13 mouse cellular contexts compared by ENCODE assay signal in the genomic region with DNA sequence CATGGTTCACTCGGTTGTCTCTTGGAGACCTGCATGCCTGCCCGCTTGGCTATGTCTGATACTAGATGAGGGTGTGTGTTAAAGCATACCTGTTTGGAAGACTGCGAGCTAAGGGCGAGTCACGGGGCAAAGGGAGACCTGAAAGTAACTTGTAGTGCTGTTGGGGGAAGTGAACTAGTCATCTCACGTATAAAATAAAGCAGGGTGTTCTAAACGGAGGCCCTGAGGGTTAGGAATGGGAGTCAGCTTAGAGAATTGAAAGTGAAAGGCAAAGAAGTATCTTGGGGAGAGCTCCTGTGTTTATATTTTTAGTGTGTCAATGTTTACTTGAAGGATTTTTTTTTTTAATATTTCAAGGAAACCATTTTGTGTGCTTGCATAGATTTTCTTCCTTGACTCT. TPM values are rescaled to one million over a fixed set of nuclear protein-coding genes. Genes with fewer than 3 reads are reported as not detected.
DNase-seq lines count a peak whose midpoint lies in the region; ATAC-seq and TF ChIP-seq lines count a peak whose summit lies in the region.
"Had no signal": no experiment of that assay in that cellular context is flagged by ENCODE, and none has a peak within 500 bp of the region (broad histone marks: within the 10 kb centered on the region; RNA-seq: fewer than 3 reads in every experiment).

No protein-coding gene starts in this region.

- H3K27ac ChIP-seq in kidney, adult 2 months (ENCODE audit: insufficient read depth, low read depth, low read length) = peak overlapping the region; percentile 19; the same call in 1 of the 2 replicates
- H3K27ac ChIP-seq: embryonic facial prominence, embryonic 10.5 days; midbrain, embryonic 13.5 days had no signal

- no peak for TF ChIP-seq POLR2A in kidney, adult 2 months (IDR thresholded peaks at IDR 0.05; ENCODE audit: low read depth, low read length)

- TF ChIP-seq CTCF in kidney, adult 2 months (conservative IDR thresholded peaks at IDR 0.05; ENCODE audit: insufficient read depth, insufficient read length, low read depth, low read length) = no peak

- no peaks in the 10 kb centered on the region for H3K36me3 ChIP-seq in kidney, adult 2 months (ENCODE audit: control insufficient read depth, insufficient read depth, low read length)
- H3K36me3 ChIP-seq: midbrain, embryonic 13.5 days had no signal

- peaks cover 54% of the 10 kb centered on the region for H3K4me1 ChIP-seq in kidney, adult 2 months (ENCODE audit: control insufficient read depth, insufficient read depth, low read length)

- WGBS in kidney, adult 2 months = 37% methylated on average over 7 of the region's 7 CpGs

- H3K4me3 ChIP-seq in kidney, adult 2 months (ENCODE audit: insufficient read depth, low read depth, low read length) = no peak overlapping the region
- H3K4me3 ChIP-seq: embryonic facial prominence, embryonic 10.5 days; midbrain, embryonic 13.5 days had no signal

- DNase-seq in kidney, adult 2 months = peak; percentile 36
- no peak for DNase-seq in kidney, postnatal 14 days
- peak; percentile 25 for DNase-seq in CD4-positive, CD25-positive, alpha-beta regulatory T cell, adult 2 months (ENCODE audit: low read depth, low spot score)
- no peak for DNase-seq in cerebellum, adult 8-10 months
- DNase-seq in Muller cell, postnatal 12 days (ENCODE audit: inconsistent ontology term) = no peak
- DNase-seq in layer of hippocampus, postnatal 36 days = no peak
- DNase-seq: cerebellum, adult 9-10 months; kidney, postnatal 36 days; thymus, postnatal 4 days had no signal

- H3K27me3 ChIP-seq in kidney, adult 2 months (replicated peaks; ENCODE audit: control insufficient read depth, insufficient read depth, low read length) = no peaks in the 10 kb centered on the region
- H3K27me3 ChIP-seq: midbrain, embryonic 13.5 days had no signal

- ATAC-seq in inflammation-experienced regulatory T-cells, adult 6 months = peak; percentile 54
- 0 out of 2 replicates have a peak, but pooled peaks have one; percentile 45 for ATAC-seq in monocyte, adult 5-6 weeks (replicated peaks; ENCODE audit: insufficient number of reproducible peaks, low FRiP score, low TSS enrichment, poor library complexity, severe bottlenecking)
- ATAC-seq: midbrain, embryonic 13.5 days had no signal

RNA-seq across cellular contexts. Expression of a gene that starts 8.2 kb away (rescaled TPM):
- polyA plus RNA-seq in kidney, adult 2 months (2012; rRNA removed) = 17.7 and 20.5 TPM in 2 replicates
- polyA plus RNA-seq in inflammation-experienced regulatory T-cells, adult 6 months (2017; shearing (Covaris generic)) = 10 to 100 TPM; 20.6 to 36.6 (median 30.0) TPM
- total RNA-seq in monocyte, adult 5-6 weeks (2017) = 60.3 to 91.9 TPM (median 84.4 TPM) in 3 replicates
- total RNA-seq in layer of hippocampus, postnatal 36 days (2021) = 100 to 1,000 TPM; 103 to 118 TPM

Comparison
In these comparisons a context has a peak if more than half of its experiments do, and no peak if none do; other contexts are left out.
1. DNase-seq: peak in kidney, adult 2 months (single experiment) and CD4-positive, CD25-positive, alpha-beta regulatory T cell, adult 2 months (single experiment); none in kidney, postnatal 14 days (single experiment), cerebellum, adult 8-10 months (single experiment), Muller cell, postnatal 12 days (single experiment) and layer of hippocampus, postnatal 36 days (0 of 2).